Mouse (Mus musculus): ENCODE measurements around the gene Fbxl7. TPM values are rescaled to one million over a fixed set of nuclear protein-coding genes. Genes with fewer than 3 reads are reported as not detected.

Gene Fbxl7
- polyA plus RNA-seq, 1 experiment from 2014 or later = 7.5 TPM

DNA sequence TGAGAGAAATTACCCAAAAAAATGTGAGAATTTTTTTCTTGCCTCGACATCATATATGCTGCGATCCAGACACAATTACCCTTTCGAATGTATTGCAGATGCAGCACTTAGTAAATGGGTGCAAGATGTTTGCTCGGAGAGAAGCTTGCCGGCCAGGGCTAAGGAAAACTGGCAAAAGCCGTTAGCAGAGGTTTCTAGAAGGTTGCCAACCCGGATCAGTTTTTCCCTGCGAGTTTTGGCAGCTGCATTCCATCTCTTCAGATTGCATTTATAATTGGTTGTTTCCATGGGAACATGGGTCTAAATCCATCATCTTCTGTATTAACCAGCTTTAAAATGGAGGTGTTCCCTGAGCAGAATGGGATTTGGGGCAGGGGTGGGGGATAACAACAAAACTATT lies 240.4 kb downstream of the Fbxl7 start:
- Histone ChIP-seq H3K36me3 (ENCODE audit: insufficient read depth, low read length) (no peaks in the 10 kb centered on the region), H3K27me3 (replicated peaks; ENCODE audit: insufficient read depth, low read length) (no peaks in the 10 kb centered on the region), H3K9me3 (ENCODE audit: low read length) (no peaks in the 10 kb centered on the region), H3K9ac (replicated peaks; ENCODE audit: low read depth) (no peak overlapping the region), H3K4me1 (ENCODE audit: insufficient read depth, low read depth, low read length) (no peaks in the 10 kb centered on the region), H3K4me3 (ENCODE audit: low read depth, low read length) (no peak overlapping the region), H3K4me2 (replicated peaks; ENCODE audit: low read depth, low read length) (no peak overlapping the region), H3K27ac (ENCODE audit: low read length) (no peak overlapping the region)
- DNase-seq (ENCODE audit: low spot score) (no peak), ATAC-seq (no peak)
- WGBS = 77% methylated on average over 8 of the region's 8 CpGs
- TF ChIP-seq EP300 (IDR thresholded peaks at IDR 0.05) = no peak
- TF ChIP-seq CTCF (IDR thresholded peaks at IDR 0.05) = no peak

DNA sequence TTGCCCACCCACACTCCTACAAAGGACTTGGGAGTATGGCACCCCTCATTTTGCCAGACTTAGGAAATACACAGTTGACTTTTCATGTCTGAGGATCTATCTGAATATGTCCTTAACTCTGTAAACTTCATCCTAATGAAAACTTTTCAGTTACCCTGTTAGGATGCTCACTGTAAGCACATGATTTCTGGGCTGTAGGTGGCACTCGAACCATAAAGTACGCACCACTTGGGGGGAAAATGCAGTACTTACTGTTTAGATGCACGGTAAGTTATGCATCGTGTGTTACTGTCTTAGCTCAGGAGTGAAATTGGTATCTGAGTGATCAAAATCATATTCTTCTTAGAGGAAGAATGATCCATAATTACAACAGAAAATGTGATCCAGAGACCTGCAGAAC lies 252.8 kb downstream of the Fbxl7 start:
- H3K4me2 ChIP-seq (replicated peaks; ENCODE audit: low read depth, low read length) = no peak overlapping the region
- H3K9ac ChIP-seq (replicated peaks; ENCODE audit: low read depth) = no peak overlapping the region
- no peak overlapping the region for H3K4me3 ChIP-seq (ENCODE audit: low read depth, low read length)
- H3K36me3 ChIP-seq (ENCODE audit: insufficient read depth, low read length) = no peaks in the 10 kb centered on the region
- no peaks in the 10 kb centered on the region for H3K9me3 ChIP-seq (ENCODE audit: low read length)
- no peak overlapping the region for H3K27ac ChIP-seq (ENCODE audit: low read length)
- no peak for TF ChIP-seq EP300 (IDR thresholded peaks at IDR 0.05)
- TF ChIP-seq CTCF (IDR thresholded peaks at IDR 0.05) = 0 out of 2 replicates have a peak, but pooled peaks have one; percentile 15
- DNase-seq (ENCODE audit: low spot score) (no peak), ATAC-seq (no peak)
- no peaks in the 10 kb centered on the region for H3K27me3 ChIP-seq (replicated peaks; ENCODE audit: insufficient read depth, low read length)
- H3K4me1 ChIP-seq (ENCODE audit: insufficient read depth, low read depth, low read length) = no peaks in the 10 kb centered on the region
- WGBS = 83% methylated on average over 4 of the region's 4 CpGs

DNA sequence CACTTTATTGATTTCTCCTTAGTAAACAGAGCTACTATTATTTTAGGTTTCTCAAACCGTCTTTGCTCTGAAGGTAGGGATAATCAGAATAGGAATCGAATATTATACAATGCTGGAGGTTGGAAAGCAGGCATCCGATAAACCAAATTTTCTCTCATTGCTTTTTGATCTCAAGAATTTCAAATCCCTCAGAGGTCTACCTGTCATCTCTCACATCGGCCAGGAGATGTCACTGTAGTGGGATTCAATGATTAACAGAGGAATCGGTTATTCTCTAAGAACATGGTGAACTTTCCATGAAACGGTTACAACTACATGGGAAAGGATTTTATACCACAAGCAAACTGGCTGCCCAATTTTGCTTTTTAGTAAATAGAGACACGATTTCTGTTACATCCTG lies 255.7 kb downstream of the Fbxl7 start:
- Histone ChIP-seq H3K27ac (ENCODE audit: low read length) (no peak overlapping the region), H3K9ac (replicated peaks; ENCODE audit: low read depth) (no peak overlapping the region), H3K9me3 (ENCODE audit: low read length) (no peaks in the 10 kb centered on the region), H3K4me3 (ENCODE audit: low read depth, low read length) (no peak overlapping the region), H3K4me1 (ENCODE audit: insufficient read depth, low read depth, low read length) (no peaks in the 10 kb centered on the region), H3K4me2 (replicated peaks; ENCODE audit: low read depth, low read length) (no peak overlapping the region), H3K27me3 (replicated peaks; ENCODE audit: insufficient read depth, low read length) (no peaks in the 10 kb centered on the region), H3K36me3 (ENCODE audit: insufficient read depth, low read length) (no peaks in the 10 kb centered on the region)
- 63% methylated on average over 7 of the region's 7 CpGs for WGBS
- peak; percentile 38 for DNase-seq (ENCODE audit: low spot score)
- no peak for ATAC-seq
- TF ChIP-seq CTCF (IDR thresholded peaks at IDR 0.05) (peak; percentile 62), EP300 (IDR thresholded peaks at IDR 0.05) (no peak)

DNA sequence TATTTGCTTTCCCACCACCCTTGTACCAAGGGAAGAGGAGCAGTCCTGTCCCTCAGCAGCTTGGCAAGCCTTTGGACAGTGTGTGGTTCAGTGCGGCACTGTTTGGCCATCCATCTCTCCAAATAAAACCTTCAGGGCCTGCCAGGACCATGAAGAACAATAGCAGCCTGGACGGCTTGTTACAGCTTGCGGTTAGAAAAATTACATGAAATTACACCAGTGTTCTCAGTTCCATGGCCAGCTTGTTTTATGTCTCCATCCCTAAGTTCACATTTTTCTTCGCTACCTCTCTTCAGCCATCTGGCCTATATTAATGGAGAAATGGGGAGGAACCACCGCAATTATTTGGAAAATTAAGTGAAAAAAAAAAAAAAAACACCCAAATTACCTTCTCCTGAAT lies 259.8 kb downstream of the Fbxl7 start:
- no peak overlapping the region for H3K4me3 ChIP-seq (ENCODE audit: low read depth, low read length)
- no peaks in the 10 kb centered on the region for H3K36me3 ChIP-seq (ENCODE audit: insufficient read depth, low read length)
- no peaks in the 10 kb centered on the region for H3K27me3 ChIP-seq (replicated peaks; ENCODE audit: insufficient read depth, low read length)
- H3K4me1 ChIP-seq (ENCODE audit: insufficient read depth, low read depth, low read length) = no peaks in the 10 kb centered on the region
- H3K9ac ChIP-seq (replicated peaks; ENCODE audit: low read depth) = no peak overlapping the region
- no peak overlapping the region for H3K27ac ChIP-seq (ENCODE audit: low read length)
- no peaks in the 10 kb centered on the region for H3K9me3 ChIP-seq (ENCODE audit: low read length)
- WGBS = 94% methylated on average over 5 of the region's 5 CpGs
- DNase-seq (ENCODE audit: low spot score) (no peak), ATAC-seq (no peak)
- no peak for TF ChIP-seq EP300 (IDR thresholded peaks at IDR 0.05)
- no peak overlapping the region for H3K4me2 ChIP-seq (replicated peaks; ENCODE audit: low read depth, low read length)

DNA sequence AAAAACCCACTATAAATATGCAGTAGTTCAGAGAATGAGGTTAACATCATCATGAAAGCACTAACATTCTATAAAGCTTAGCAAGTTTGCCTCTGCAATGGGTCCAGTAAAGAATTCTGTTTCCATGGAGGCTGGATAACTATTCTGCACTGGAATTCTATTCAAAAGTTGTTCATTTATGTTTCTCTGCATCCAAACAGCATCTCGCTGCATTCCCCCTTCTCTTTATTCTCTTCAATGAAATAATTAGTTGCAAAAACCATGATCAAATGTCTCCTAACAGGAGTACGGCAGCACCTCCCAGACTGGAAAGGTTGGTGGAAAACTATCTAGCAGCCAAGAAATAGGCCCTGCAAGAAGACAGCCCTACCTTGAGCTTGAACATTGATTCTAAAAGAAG lies 267.2 kb downstream of the Fbxl7 start:
- TF ChIP-seq CTCF (IDR thresholded peaks at IDR 0.05) (no peak), EP300 (IDR thresholded peaks at IDR 0.05) (no peak)
- no peaks in the 10 kb centered on the region for H3K4me1 ChIP-seq (ENCODE audit: insufficient read depth, low read depth, low read length)
- H3K27ac ChIP-seq (ENCODE audit: low read length) = no peak overlapping the region
- no peak overlapping the region for H3K9ac ChIP-seq (replicated peaks; ENCODE audit: low read depth)
- no peak overlapping the region for H3K4me2 ChIP-seq (replicated peaks; ENCODE audit: low read depth, low read length)
- 99% methylated on average over 2 of the region's 2 CpGs for WGBS
- no peaks in the 10 kb centered on the region for H3K9me3 ChIP-seq (ENCODE audit: low read length)
- no peak for ATAC-seq
- H3K27me3 ChIP-seq (replicated peaks; ENCODE audit: insufficient read depth, low read length) = no peaks in the 10 kb centered on the region
- no peak overlapping the region for H3K4me3 ChIP-seq (ENCODE audit: low read depth, low read length)
- H3K36me3 ChIP-seq (ENCODE audit: insufficient read depth, low read length) = no peaks in the 10 kb centered on the region
- no peak for DNase-seq (ENCODE audit: low spot score)

DNA sequence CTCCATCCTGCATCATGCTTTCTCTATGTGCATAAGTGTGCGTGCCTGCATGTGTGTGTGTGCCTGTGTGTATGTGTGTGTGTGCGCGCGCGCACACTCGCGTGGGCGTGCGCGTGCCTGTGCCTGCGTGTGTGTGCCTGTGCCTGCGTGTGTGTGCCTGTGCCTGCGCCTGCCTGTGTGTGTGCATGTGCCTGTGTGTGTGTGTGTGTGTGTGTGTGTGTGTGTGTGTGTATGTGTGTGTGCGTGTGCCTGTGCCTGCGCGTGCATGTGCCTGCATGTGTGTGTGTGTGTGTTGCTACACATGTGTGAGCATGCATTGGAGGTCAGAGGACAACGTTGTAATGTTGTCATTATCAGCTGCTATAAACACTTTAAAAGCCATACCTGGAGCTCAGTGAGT lies 272.1 kb downstream of the Fbxl7 start:
- Histone ChIP-seq H3K9ac (replicated peaks; ENCODE audit: low read depth) (no peak overlapping the region), H3K27me3 (replicated peaks; ENCODE audit: insufficient read depth, low read length) (no peaks in the 10 kb centered on the region), H3K27ac (ENCODE audit: low read length) (no peak overlapping the region), H3K4me1 (ENCODE audit: insufficient read depth, low read depth, low read length) (peaks cover 4% of the 10 kb centered on the region; the same call in 1 of the 2 replicates), H3K4me2 (replicated peaks; ENCODE audit: low read depth, low read length) (no peak overlapping the region), H3K9me3 (ENCODE audit: low read length) (no peaks in the 10 kb centered on the region), H3K4me3 (ENCODE audit: low read depth, low read length) (no peak overlapping the region), H3K36me3 (ENCODE audit: insufficient read depth, low read length) (no peaks in the 10 kb centered on the region)
- DNase-seq (ENCODE audit: low spot score) (no peak), ATAC-seq (no peak)
- TF ChIP-seq CTCF (IDR thresholded peaks at IDR 0.05) (no peak), EP300 (IDR thresholded peaks at IDR 0.05) (no peak)
- 91% methylated on average over 16 of the region's 17 CpGs for WGBS

DNA sequence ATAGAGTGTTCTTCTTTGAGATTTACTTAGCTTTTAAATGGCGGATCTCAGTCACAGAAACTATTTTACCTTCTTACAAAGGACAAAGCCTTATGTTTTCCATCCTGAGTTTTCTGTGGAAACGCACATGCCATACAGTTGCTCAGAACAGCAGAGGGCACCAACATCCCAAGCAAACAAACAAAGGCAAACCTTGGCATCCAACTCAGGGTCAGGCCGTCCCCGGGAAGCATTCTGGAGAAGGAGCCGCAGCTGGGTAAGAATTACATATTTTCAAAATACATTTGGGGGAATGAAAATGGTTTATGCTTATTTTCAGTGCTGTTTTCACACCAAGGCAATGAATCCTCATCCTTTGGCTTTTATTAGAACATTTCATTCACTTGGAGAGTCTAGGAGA lies 275.1 kb downstream of the Fbxl7 start:
- ATAC-seq = 0 out of 2 replicates have a peak, but pooled peaks have one; percentile 40
- Histone ChIP-seq H3K27me3 (replicated peaks; ENCODE audit: insufficient read depth, low read length) (no peaks in the 10 kb centered on the region), H3K9me3 (ENCODE audit: low read length) (no peaks in the 10 kb centered on the region), H3K4me3 (ENCODE audit: low read depth, low read length) (no peak overlapping the region), H3K4me2 (replicated peaks; ENCODE audit: low read depth, low read length) (no peak overlapping the region), H3K36me3 (ENCODE audit: insufficient read depth, low read length) (no peaks in the 10 kb centered on the region), H3K9ac (replicated peaks; ENCODE audit: low read depth) (no peak overlapping the region), H3K4me1 (ENCODE audit: insufficient read depth, low read depth, low read length) (peaks cover 4% of the 10 kb centered on the region; the same call in 1 of the 2 replicates), H3K27ac (ENCODE audit: low read length) (no peak overlapping the region)
- 27% methylated on average over 5 of the region's 5 CpGs for WGBS
- TF ChIP-seq EP300 (IDR thresholded peaks at IDR 0.05) (no peak), CTCF (IDR thresholded peaks at IDR 0.05) (peak; percentile 85)
- DNase-seq (ENCODE audit: low spot score) = peak; percentile 76

Measured in lung, postnatal 0 days (tissue).